Mouse (Mus musculus) kidney, adult 10 weeks (tissue): ENCODE measurements around the gene Spcs2. TPM values are rescaled to one million over a fixed set of nuclear protein-coding genes. Genes with fewer than 3 reads are reported as not detected.

Source experiments
- polyA plus RNA-seq: library from polyadenylated mRNA; stranded (reverse); fragments of 350-450 nt; fragmentation: Illumina TruSeq; extraction: RNeasy Lipid Tissue Mini Kit (QIAGEN cat#74804); gene quantifications from one replicate; pipeline ENCODE4 v1.2.3, GENCODE M21; 2014; ENCODE audit warnings: low read depth, low replicate concordance

Spcs2 gene
- 172 TPM for polyA plus RNA-seq

GRCm38 (mm10) chr7:99863362-99863761, at the start of gene Spcs2:
Spcs2 (minus strand) TSS chr7:99863462.

GRCm38 (mm10) chr7:99858813-99859585, 4.3 kb downstream of the Spcs2 start, which contains the start of gene Xrra1:
Xrra1 (plus strand) TSS chr7:99859116.

GRCm38 (mm10) chr7:99828083-99828570, 35.1 kb downstream of the Spcs2 start, which contains the start of gene Neu3:
Neu3 (minus strand) TSS chr7:99828417.

Other genes starting within 250 kb of the Spcs2 start
- 0.57 TPM for gene Tpbgl, start 236.4 kb downstream of the Spcs2 start, polyA plus RNA-seq
- gene Slco2b1, start 152.1 kb downstream of the Spcs2 start, polyA plus RNA-seq = 12.3 TPM
- not detected for gene Olfr520, start 133.2 kb downstream of the Spcs2 start, polyA plus RNA-seq
- not detected for gene Olfr521, start 100.0 kb downstream of the Spcs2 start, polyA plus RNA-seq
- gene Neu3, start 35.0 kb downstream of the Spcs2 start, polyA plus RNA-seq = 3.9 TPM
- not detected for gene Xrra1, start 4.3 kb downstream of the Spcs2 start, polyA plus RNA-seq
- 9.4 TPM for gene Rnf169, start 117.0 kb upstream of the Spcs2 start, polyA plus RNA-seq
- gene Chrdl2, start 142.7 kb upstream of the Spcs2 start, polyA plus RNA-seq = not detected